Mouse (Mus musculus): ENCODE data around the gene Megf9. TPM values are rescaled to one million over a fixed set of nuclear protein-coding genes. Genes with fewer than 3 reads are reported as not detected.

Megf9 gene
- polyA plus RNA-seq (2012; ENCODE audit: low replicate concordance), result 29.8 and 108 TPM in 2 replicates

GRCm38 (mm10) chr4:70534891-70535269 lies at the start of gene Megf9:
TSS of gene Megf9 (minus strand) at chr4:70534995.

GRCm38 (mm10) chr4:70409994-70410721 lies 124.6 kb downstream of the Megf9 start, which contains the start of gene Cdk5rap2:
TSS of gene Cdk5rap2 (minus strand) at chr4:70410443.

Other genes with a start within 250 kb of the Megf9 start
- 3.0 and 47.4 TPM in 2 replicates for gene Cdk5rap2, start 124.6 kb downstream of the Megf9 start, polyA plus RNA-seq (2012; ENCODE audit: low replicate concordance)

Data from hematopoietic multipotent progenitor cell, adult 10-12 weeks (in vitro differentiated cells).